Mouse (Mus musculus): ENCODE data around the gene Tnxb.
A peak's percentile ranks its signal among the peaks of the same experiment; 100 is the strongest.

Tnxb gene

DNA sequence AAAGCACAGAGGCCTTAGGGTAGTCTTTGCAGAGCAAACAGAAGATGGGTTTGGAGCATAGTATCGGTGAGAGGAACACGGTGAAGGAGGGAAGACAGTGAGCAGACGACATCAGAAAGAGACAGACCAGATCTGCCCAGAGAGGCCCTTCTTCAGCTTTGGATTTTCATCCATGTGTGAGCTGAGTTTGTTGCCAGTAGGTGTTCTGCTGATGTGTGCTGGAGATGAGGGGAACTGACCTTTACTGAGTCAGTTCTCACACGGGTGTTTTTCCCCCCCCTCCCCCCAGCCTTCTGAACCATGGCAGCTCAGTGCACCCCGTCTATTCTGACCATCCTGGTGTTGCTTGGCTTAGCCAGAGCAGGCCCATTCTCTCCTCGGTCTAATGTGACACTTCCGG is at the start of gene Tnxb:
Gene Tnxb (plus strand): TSS at position 301 of the 400 bp plus-strand sequence.
- DNase-seq, result no peak

GRCm38 (mm10) chr17:34621006-34621405 is 49.3 kb upstream of the Tnxb start:
- DNase-seq, result no peak

DNA sequence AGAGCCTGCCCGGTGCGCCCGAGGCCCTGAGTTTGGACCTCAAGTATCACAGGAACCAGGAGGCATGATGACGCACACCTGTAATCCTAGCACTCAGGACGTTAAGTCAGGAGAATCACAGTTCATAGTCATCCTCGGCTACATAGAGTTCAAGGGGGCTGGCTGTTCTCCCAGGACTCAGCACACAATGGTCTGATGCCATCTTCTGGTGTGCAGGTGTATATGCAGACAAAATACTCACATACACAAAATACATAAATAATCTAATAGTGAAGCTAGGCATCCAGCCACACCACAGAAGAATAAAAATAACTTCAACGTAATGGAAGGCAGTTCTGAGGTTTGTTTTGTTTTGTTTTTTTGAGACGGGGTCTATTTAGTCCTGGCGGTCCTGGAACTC is 47.2 kb upstream of the Tnxb start:
- no peak for DNase-seq

- DNase-seq, result no peak
Observed at GRCm38 (mm10) chr17:34624981-34625380, 45.4 kb upstream of the Tnxb start.

DNA sequence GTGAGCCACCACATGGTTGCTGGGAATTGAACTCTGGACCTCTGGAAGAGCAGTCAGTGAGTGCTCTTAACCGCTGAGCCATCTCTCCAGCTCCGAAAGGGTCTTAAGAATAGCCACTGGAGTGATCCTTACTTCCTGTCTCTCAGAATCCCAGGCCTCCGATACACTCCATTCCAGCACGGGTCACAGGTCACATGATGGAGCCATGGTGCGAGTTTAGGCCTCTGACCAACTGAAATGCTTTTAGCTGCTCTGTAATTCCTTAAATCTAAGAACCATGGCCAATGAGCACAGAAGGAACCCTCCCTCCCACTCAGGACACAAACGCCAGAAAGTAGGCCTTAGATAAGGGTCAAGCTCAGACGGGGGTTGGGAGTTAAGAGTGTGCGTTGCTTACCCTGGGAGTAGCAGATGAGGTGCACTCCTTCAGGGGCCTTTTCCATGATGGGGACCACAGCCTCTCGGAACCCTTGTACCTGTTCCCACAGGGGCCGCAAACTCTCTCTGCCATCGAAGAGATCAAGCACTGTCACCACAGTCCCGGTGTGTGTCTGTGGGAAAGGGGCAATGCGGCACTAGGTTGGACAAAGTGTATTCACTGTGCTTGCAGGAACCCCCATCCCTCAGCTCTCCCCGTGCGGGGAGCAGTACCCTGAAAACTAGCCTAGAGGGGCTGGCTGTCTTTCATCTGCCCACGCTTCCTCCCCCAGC is 44.1 kb upstream of the Tnxb start:
- DNase-seq, result no peak

GRCm38 (mm10) chr17:34626773-34627092 is 43.6 kb upstream of the Tnxb start:
- DNase-seq, result peak; percentile 62

DNA sequence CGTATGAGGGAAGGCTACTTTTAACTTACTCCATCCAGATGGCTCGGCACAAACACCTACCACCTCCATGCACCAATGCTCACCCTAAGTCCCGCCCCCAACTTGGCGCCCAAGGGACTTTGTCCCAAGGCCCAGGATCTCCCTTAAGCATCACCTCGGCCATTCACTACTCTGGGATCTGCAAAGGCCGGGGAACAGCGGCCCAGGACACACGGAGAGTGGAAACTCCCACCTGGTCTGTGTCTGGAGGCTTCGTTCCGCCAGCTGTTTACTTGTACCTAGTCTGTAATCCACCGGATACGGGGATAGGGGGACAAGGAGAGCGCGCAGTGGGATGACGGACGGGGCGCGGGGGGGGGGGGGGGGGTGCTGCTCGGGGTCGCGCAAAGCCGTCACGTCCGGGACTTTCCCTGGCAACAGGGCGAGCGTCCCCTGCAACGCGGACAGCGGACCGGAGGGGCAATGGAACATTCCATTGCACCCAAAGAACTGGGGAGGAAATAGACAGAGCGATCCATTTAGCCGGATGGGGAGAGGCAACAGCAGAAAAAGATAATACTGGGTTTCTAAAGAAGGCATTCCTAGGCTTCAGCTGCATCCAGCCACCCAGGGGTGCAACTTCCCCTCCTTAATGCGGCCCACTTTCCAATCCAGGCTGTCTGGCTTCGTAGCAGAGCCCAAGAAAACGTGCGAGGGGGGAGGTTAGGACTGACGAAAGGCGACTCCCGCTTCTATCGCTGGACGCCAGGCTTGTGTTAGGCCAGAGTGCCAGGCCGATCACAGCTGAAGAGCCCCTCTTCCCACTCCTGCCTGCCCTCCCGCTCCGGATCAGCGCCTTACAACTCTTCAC is 43.0 kb upstream of the Tnxb start:
- DNase-seq, result peak; percentile 94

GRCm38 (mm10) chr17:34627943-34628643 is 42.2 kb upstream of the Tnxb start, which contains the start of gene Ppt2:
TSS of gene Ppt2 (minus strand) at chr17:34628510.
- peak; percentile 32 for DNase-seq

DNA sequence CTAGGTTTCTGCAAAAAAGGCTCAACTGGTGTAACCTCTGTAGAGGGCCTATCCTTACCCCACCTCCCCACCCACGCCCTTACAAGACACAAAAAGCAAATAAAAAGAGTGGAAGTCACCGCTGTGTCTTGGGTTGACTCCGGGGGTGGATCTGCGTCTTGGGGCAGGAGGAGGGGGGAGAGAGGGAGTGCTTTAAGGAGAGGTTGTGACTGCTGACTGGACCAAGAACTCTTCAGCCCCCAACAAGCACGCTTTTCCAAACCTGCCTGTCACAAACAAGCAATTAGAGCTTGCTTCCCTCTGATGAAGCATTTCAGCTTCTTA is 41.7 kb upstream of the Tnxb start:
- no peak for DNase-seq

DNA sequence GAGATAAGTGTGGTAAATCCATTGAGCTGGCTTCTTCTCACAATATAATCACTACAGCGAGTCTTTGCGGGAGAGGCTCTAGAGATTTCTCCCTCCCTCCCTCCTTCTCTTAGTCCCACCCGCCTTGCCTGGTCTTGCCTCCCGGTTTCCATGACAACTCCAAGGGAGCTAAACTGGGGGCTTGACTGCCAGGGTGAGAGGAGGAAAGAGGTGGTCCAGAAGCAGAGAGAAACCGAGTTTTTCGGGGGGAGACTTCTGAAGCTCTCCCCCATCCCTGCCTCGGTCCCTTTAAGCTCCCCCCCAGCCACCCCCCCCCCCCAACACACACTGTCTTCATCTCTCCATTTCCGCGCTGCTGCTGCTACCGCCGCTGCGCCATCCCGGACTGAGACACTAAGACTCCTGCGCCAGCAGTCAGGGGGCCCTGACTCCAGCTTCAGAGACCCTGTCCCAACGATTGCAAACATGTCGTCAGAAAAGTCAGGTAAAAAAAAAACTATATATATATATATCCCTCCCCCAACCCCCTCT is 41.0 kb upstream of the Tnxb start, which contains the start of gene Prrt1:
Gene Prrt1 (plus strand): TSS at position 313 of the 531 bp plus-strand sequence.
- DNase-seq, result no peak

DNA sequence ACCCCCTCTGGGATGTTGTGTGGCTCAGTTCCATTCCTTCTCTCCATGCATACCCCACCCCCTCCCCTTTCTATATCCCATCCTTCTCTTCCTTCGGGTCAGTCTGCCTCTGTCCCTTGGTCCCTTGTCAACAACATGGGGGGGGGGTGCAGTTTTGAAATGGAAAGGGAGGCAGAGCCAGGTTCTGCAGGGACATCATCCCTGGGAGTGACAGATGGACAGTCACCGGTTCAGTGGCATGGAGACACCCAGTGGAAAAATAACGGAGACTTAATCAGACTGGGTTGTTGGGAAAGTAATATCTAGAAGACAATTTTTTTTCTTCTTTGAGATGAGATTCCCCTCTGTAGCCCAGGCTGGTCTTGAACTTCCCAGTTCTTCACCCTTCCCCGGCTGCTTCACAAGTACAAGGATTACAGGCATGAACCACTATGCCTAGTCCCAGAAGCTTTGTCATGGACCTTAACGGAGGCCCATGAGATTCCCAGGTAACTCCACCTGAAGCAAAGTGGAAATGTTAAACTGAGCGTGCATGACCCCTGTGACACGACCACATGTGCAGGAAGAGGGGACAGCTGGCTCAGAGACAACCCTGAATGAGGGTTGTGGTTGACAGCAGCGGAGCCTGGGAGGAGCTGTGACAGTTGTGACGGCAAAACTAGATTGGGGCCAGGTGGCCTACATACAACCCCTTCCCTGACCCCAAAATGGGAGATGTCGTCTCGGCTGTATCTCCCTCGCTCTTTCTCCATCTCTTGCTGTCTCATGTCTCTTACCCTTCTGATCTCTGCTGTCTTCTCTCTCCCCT is 40.3 kb upstream of the Tnxb start:
- DNase-seq, result no peak

DNA sequence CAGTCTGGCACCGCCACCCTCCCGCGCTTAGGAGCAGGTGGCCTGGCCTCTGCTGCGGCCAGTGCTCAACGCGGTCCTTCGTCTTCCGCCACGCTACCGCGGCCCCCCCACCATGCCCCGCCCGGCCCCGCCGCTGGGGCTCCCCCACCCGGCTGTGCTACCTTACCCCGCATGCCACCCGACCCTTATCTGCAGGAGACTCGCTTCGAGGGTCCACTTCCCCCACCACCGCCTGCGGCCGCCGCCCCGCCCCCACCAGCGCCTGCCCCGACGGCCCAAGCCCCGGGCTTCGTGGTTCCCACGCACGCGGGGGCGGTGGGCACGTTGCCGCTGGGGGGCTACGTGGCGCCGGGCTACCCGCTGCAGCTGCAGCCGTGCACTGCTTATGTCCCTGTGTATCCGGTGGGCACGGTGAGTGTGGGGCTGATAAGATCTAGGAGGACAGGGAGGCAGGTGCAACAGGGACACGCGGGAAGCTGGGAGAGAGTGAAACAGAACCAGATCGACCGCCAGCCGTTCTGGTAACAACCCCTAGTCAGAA is 39.5 kb upstream of the Tnxb start:
- DNase-seq, result no peak

GRCm38 (mm10) chr17:34631647-34632046 is 38.7 kb upstream of the Tnxb start:
- DNase-seq, result no peak

DNA sequence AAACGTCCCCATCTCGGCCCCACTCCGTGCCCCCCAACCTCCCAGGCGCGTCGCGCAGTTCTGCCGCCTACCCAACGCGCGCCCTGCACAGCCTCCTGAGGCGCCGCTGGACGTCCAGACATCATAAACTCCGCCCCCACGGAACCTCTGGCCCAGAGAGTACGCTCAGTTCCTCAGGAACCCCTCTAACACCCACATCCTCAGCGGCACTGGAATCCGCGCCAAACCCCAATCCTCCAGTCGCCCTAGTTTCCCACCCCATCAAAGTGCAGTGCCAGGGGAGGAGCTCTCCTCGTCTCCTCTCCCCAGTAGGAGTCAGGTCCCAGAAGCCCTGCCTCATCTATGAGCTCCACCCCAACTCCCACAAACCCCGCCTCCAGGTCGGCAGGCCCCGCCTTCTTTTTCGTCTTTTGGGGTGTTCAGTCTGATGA is 38.1 kb upstream of the Tnxb start:
- peak; percentile 92 for DNase-seq

GRCm38 (mm10) chr17:34635671-34636070 is 34.7 kb upstream of the Tnxb start:
- DNase-seq, result no peak

GRCm38 (mm10) chr17:34637459-34637858 is 32.9 kb upstream of the Tnxb start:
- no peak for DNase-seq

DNA sequence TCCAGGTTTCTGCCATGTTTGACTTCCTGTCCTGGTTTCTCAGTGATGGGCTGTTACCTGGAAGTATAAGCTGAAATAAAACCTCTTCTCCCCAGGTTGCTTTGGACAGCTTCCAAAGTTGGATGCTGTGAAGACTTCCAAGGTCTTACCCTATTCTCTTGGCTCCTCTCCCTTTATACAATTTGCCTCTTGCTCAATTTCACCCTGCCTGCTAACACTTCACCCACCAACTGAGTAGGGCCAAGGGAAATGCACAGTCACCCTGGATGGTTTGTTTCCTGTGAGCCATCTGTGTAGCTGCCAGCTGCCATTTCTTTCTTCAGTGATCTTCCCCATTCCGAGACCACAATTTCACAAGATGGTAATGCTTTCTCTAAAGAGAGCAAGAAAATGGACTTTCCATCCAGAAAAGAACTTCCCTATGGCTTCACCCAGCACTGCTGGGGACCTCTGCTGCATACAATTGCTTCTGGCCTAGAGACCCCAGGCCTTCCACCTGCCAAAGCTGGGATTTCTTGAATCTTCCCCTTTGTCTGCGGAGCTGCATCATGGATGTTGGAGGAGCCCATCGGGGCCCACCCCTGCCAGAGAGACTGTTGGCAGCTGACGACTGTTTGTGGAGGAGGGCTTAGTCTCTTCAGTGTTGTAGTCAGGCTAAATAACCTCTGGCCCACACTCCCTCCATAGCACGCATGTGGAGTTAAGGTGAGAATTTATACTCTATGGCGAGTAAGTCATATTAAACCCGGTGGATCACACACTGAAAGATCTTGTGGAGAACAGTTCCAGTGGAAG is 30.7 kb upstream of the Tnxb start:
- no peak for DNase-seq

- peak; percentile 72 for DNase-seq
Observed at GRCm38 (mm10) chr17:34640778-34641601, 29.3 kb upstream of the Tnxb start.

DNA sequence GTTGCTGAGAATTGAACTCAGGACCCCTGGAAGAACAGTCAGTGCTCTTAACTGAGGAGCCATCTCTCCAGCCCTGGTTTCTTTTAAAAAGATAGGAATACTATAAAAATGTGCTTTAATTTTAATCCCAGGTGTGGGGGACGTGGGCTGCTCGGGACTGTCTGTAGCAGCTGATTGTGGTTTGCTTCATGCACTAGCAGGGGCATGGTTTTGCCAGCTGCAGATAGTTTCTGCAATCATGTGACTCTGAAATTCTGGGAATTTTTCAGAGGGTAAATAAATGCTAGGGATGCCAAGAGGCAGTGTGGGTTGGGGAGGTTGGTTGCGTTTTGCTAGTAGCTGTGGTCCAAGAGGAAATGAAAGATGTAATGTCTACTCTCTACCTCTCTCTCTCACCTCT is 28.4 kb upstream of the Tnxb start:
- DNase-seq, result no peak

- no peak for DNase-seq
Observed at GRCm38 (mm10) chr17:34643379-34643778, 27.0 kb upstream of the Tnxb start.

DNA sequence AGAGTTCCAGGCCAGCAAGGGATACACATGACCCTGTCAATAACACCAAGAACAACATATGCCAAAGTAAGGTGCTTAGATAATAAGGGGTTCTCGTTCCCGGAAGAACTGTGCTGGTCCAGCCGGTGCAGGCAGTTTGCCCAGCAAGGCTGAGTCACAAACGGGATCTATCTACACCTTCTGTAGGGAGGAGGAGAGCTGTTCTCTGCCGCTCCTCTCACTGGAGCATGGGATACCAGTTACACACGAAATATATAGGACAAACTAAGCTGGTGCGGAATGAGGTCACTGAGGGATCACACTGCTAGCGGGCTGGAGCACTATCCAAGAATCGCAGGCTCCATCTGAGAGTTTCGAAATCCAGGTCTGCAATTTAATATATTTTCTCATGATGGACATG is 26.4 kb upstream of the Tnxb start:
- no peak for DNase-seq

Data from lung, postnatal 10 days (tissue).